Mouse (Mus musculus): ENCODE data around the gene Lipt2.

Lipt2 gene

GRCm38 (mm10) chr7:100163506-100163905 is 4.4 kb downstream of the Lipt2 start:
- in situ Hi-C loops (cut with MboI; ENCODE audit: unreplicated experiment in 2 of 2), result no loop called here

GRCm38 (mm10) chr7:100168654-100169053 is 9.6 kb downstream of the Lipt2 start:
- in situ Hi-C loops (cut with MboI; ENCODE audit: unreplicated experiment in 2 of 2), result no loop called here

- in situ Hi-C loops (cut with MboI; ENCODE audit: unreplicated experiment in 2 of 2), result loop anchor here in 1 of 2 experiments (10.0 kb wide), 1 partner anchor 156 kb away; no protein-coding TSS in a partner anchor
These were observed 11.7 kb downstream of the Lipt2 start for GRCm38 (mm10) chr7:100170756-100171155.

GRCm38 (mm10) chr7:100176269-100176668 is 17.2 kb downstream of the Lipt2 start, which contains the start of gene Kcne3:
Gene Kcne3, plus strand, starts transcription at chr7:100176502.
- in situ Hi-C loops (cut with MboI; ENCODE audit: unreplicated experiment in 2 of 2), result loop anchor here in 1 of 2 experiments (10.0 kb wide), 1 partner anchor 161 kb away; no protein-coding TSS in a partner anchor

- in situ Hi-C loops (cut with MboI; ENCODE audit: unreplicated experiment in 2 of 2), result loop anchor here in 1 of 2 experiments (10.0 kb wide), 1 partner anchor 163 kb away; no protein-coding TSS in a partner anchor
These were observed 19.2 kb downstream of the Lipt2 start for GRCm38 (mm10) chr7:100178016-100178890.

- in situ Hi-C loops (cut with MboI; ENCODE audit: unreplicated experiment in 2 of 2), result loop anchor here in 1 of 2 experiments (10.0 kb wide), 1 partner anchor 164 kb away; no protein-coding TSS in a partner anchor
These were observed 19.8 kb downstream of the Lipt2 start for GRCm38 (mm10) chr7:100178891-100179233.

GRCm38 (mm10) chr7:100179394-100179793 is 20.3 kb downstream of the Lipt2 start:
- in situ Hi-C loops (cut with MboI; ENCODE audit: unreplicated experiment in 2 of 2), result loop anchor here in 1 of 2 experiments (10.0 kb wide), 1 partner anchor 165 kb away; no protein-coding TSS in a partner anchor

GRCm38 (mm10) chr7:100179836-100180407 is 20.8 kb downstream of the Lipt2 start:
- in situ Hi-C loops (cut with MboI; ENCODE audit: unreplicated experiment in 2 of 2), result loop anchor here (5.0 to 10.0 kb wide), 2 partner anchors 53 to 165 kb away; no protein-coding TSS in a partner anchor

- in situ Hi-C loops (cut with MboI; ENCODE audit: unreplicated experiment in 2 of 2), result loop anchor here in 1 of 2 experiments (5.0 kb wide), 1 partner anchor 54 kb away; no protein-coding TSS in a partner anchor
These were observed 22.1 kb downstream of the Lipt2 start for GRCm38 (mm10) chr7:100181176-100181575.

GRCm38 (mm10) chr7:100181614-100182013 is 22.5 kb downstream of the Lipt2 start:
- in situ Hi-C loops (cut with MboI; ENCODE audit: unreplicated experiment in 2 of 2), result loop anchor here in 1 of 2 experiments (5.0 kb wide), 1 partner anchor 54 kb away; no protein-coding TSS in a partner anchor

- in situ Hi-C loops (cut with MboI; ENCODE audit: unreplicated experiment in 2 of 2), result loop anchor here in 1 of 2 experiments (5.0 kb wide), 1 partner anchor 55 kb away; no protein-coding TSS in a partner anchor
These were observed 23.3 kb downstream of the Lipt2 start for GRCm38 (mm10) chr7:100182388-100182787.

- in situ Hi-C loops (cut with MboI; ENCODE audit: unreplicated experiment in 2 of 2), result no loop called here
These were observed 28.5 kb downstream of the Lipt2 start for GRCm38 (mm10) chr7:100187601-100188000.

- in situ Hi-C loops (cut with MboI; ENCODE audit: unreplicated experiment in 2 of 2), result loop anchor here (5.0 kb wide), 1 partner anchor 47 kb away; no protein-coding TSS in a partner anchor
These were observed 31.1 kb downstream of the Lipt2 start for GRCm38 (mm10) chr7:100190167-100190566.

- in situ Hi-C loops (cut with MboI; ENCODE audit: unreplicated experiment in 2 of 2), result loop anchor here (5.0 kb wide), 1 partner anchor 47 kb away; no protein-coding TSS in a partner anchor
These were observed 31.7 kb downstream of the Lipt2 start for GRCm38 (mm10) chr7:100190778-100191177.

- in situ Hi-C loops (cut with MboI; ENCODE audit: unreplicated experiment in 2 of 2), result no loop called here
These were observed 42.1 kb downstream of the Lipt2 start for GRCm38 (mm10) chr7:100201191-100201590.

- in situ Hi-C loops (cut with MboI; ENCODE audit: unreplicated experiment in 2 of 2), result no loop called here
These were observed 44.5 kb downstream of the Lipt2 start for GRCm38 (mm10) chr7:100203616-100204015.

- in situ Hi-C loops (cut with MboI; ENCODE audit: unreplicated experiment in 2 of 2), result no loop called here
These were observed 45.8 kb downstream of the Lipt2 start for GRCm38 (mm10) chr7:100204871-100205270.

GRCm38 (mm10) chr7:100206144-100206543 is 47.1 kb downstream of the Lipt2 start:
- in situ Hi-C loops (cut with MboI; ENCODE audit: unreplicated experiment in 2 of 2), result no loop called here

- in situ Hi-C loops (cut with MboI; ENCODE audit: unreplicated experiment in 2 of 2), result no loop called here
These were observed 48.8 kb downstream of the Lipt2 start for GRCm38 (mm10) chr7:100207886-100208285.

Data from v-Abl transformed pro-B cells (cell line).